Mouse (Mus musculus): ENCODE data around the gene Ptpra. TPM values are rescaled to one million over a fixed set of nuclear protein-coding genes. Genes with fewer than 3 reads are reported as not detected.
"Not testable (repeated sequence)": the region's sequence is repeated elsewhere in the genome, so short reads cannot be mapped to it uniquely, and the experiment has no call there.

The Ptpra gene
- total and polyA plus RNA-seq, 3 experiments, result 38.5 to 73.3 (median 40.4) TPM

DNA sequence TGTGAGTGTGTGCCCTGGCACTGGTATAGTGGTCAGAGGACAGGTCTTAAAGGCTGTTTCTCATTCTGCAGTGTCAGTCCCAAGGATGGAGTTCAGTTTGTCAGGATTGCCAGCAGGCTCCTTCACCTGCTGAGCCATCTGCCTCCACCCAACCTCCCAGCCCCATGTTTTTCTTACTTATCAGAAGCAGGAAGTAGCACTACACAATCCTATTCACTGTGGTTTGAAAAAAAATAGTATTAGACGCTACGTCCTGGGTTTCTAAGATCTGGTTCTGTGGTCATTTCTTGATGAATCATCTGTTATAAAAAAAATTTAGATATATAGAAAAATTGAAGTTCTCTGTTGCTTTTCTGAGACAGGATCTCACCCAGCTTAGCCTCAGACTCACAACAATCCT is 51.5 kb downstream of the Ptpra start:
- H3K79me2 ChIP-seq (replicated peaks; ENCODE audit: control insufficient read depth, extremely low read depth, insufficient read depth, poor library complexity, severe bottlenecking), result no peaks in the 10 kb centered on the region; the same call in 1 of the 2 replicates
- dilution Hi-C loops (cut with MboI; ENCODE audit: extremely low pct_ligation_motif_present, extremely low pct_unique_long_range_greater_than_20kb, low sequenced_read_pairs), result no loop called here

DNA sequence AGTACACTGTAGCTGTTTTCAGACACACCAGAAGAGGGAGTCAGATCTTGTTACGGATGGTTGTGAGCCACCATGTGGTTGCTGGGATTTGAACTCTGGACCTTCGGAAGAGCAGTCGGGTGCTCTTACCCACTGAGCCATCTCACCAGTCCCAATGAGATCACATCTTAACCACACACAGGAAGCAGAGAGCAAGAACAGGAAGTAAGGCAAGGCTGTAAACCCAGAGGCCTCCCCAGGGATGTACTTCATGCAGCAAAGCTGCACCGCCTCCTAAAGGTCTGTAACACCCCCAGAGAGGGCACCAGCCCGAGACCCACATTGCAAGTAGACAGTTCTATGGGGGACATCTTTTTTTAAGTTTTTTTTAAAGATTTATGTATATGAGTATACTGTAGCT is 61.5 kb downstream of the Ptpra start:
- H3K27me3 ChIP-seq (replicated peaks); dilution Hi-C loops (cut with MboI; ENCODE audit: extremely low pct_ligation_motif_present, extremely low pct_unique_long_range_greater_than_20kb, low sequenced_read_pairs); H3K27ac ChIP-seq (ENCODE audit: insufficient read depth, low read depth); H3K9ac ChIP-seq (ENCODE audit: insufficient read depth, low read depth); H3K4me1 ChIP-seq (ENCODE audit: control insufficient read depth in 1 of 2, insufficient read depth in 2 of 2); H3K79me2 ChIP-seq (replicated peaks; ENCODE audit: control insufficient read depth, extremely low read depth, insufficient read depth, poor library complexity, severe bottlenecking); in situ Hi-C loops (cut with MboI; ENCODE audit: low pct_ligation_motif_present, low pct_unique_long_range_greater_than_20kb, low sequenced_read_pairs); H3K4me2 ChIP-seq (ENCODE audit: insufficient read depth, low read depth, poor library complexity, severe bottlenecking); H3K4me3 ChIP-seq (replicated peaks in 1 of 3; ENCODE audit: low read depth in 2 of 3, low read length in 2 of 3, poor library complexity in 1 of 3): not testable (repeated sequence)
- peak; percentile 48 for DNase-seq (ENCODE audit: extremely low read depth)
- Histone ChIP-seq H3K9me3 (replicated peaks; ENCODE audit: low read length) (peaks cover 11% of the 10 kb centered on the region), H3K36me3 (replicated peaks in 1 of 2; ENCODE audit: control insufficient read depth in 1 of 2, insufficient read depth in 1 of 2, low read length in 1 of 2) (peaks cover 23 to 72% of the 10 kb centered on the region in 2 experiments)

More for the DNA sequence above, 51.5 kb downstream of the Ptpra start:
- no peak for TF ChIP-seq MEF2A (IDR thresholded peaks at IDR 0.05; ENCODE audit: borderline replicate concordance, low read depth, low read length)
- TF ChIP-seq UBTF (IDR thresholded peaks at IDR 0.05; ENCODE audit: low read depth, low read length), result no peak
- TF ChIP-seq MYC (IDR thresholded peaks at IDR 0.05; ENCODE audit: low read depth, low read length), result no peak
- no peak for TF ChIP-seq POLR2A (IDR thresholded peaks at IDR 0.05; ENCODE audit: low read depth, low read length)
- no peak for TF ChIP-seq SIN3A (IDR thresholded peaks at IDR 0.05; ENCODE audit: low read length)
- no peak for TF ChIP-seq NELFE (IDR thresholded peaks at IDR 0.05; ENCODE audit: low read depth, low read length)
- TF ChIP-seq POLR2AphosphoS2 (IDR thresholded peaks at IDR 0.05; ENCODE audit: low read depth, low read length), result no peak
- TF ChIP-seq JUN (IDR thresholded peaks at IDR 0.05; ENCODE audit: insufficient read depth, low read depth, low read length), result no peak
- no peak for TF ChIP-seq SMC3 (IDR thresholded peaks at IDR 0.05; ENCODE audit: low read depth, low read length)
- TF ChIP-seq GABPA (IDR thresholded peaks at IDR 0.05; ENCODE audit: insufficient replicate concordance, low read depth, low read length), result no peak
- TF ChIP-seq ZC3H11A (IDR thresholded peaks at IDR 0.05; ENCODE audit: low read depth, low read length), result no peak
- TF ChIP-seq ZMIZ1 (IDR thresholded peaks at IDR 0.05; ENCODE audit: low read depth, low read length), result no peak
- no peak for TF ChIP-seq CHD1 (IDR thresholded peaks at IDR 0.05; ENCODE audit: low read depth, low read length)
- no peak for TF ChIP-seq IRF4 (IDR thresholded peaks at IDR 0.05; ENCODE audit: low read depth, low read length)
- no peak for TF ChIP-seq ZNF384 (IDR thresholded peaks at IDR 0.05; ENCODE audit: low read depth, low read length)
- TF ChIP-seq MAZ (IDR thresholded peaks at IDR 0.05; ENCODE audit: low read depth, low read length), result no peak
- no peak for TF ChIP-seq HCFC1 (IDR thresholded peaks at IDR 0.05; ENCODE audit: low read depth, low read length)
- H3K36me3 ChIP-seq (replicated peaks in 1 of 2; ENCODE audit: control insufficient read depth in 1 of 2, insufficient read depth in 1 of 2, low read length in 1 of 2), result peaks cover 6 to 33% of the 10 kb centered on the region in 2 experiments
- no peak overlapping the region for H3K4me3 ChIP-seq (replicated peaks in 1 of 3; ENCODE audit: low read depth in 2 of 3, low read length in 2 of 3, poor library complexity in 1 of 3)
- H3K4me1 ChIP-seq (ENCODE audit: control insufficient read depth in 1 of 2, insufficient read depth in 2 of 2), result peaks cover 0 to 12% of the 10 kb centered on the region in 2 experiments; a peak in 2 of 4 replicates
- no peak overlapping the region for H3K9ac ChIP-seq (ENCODE audit: insufficient read depth, low read depth)
- H3K9me3 ChIP-seq (replicated peaks; ENCODE audit: low read length), result no peaks in the 10 kb centered on the region
- DNase-seq (ENCODE audit: extremely low read depth), result no peak
- no peak overlapping the region for H3K4me2 ChIP-seq (ENCODE audit: insufficient read depth, low read depth, poor library complexity, severe bottlenecking)
- no peak overlapping the region for H3K27ac ChIP-seq (ENCODE audit: insufficient read depth, low read depth)
- in situ Hi-C loops (cut with MboI; ENCODE audit: low pct_ligation_motif_present, low pct_unique_long_range_greater_than_20kb, low sequenced_read_pairs), result no loop called here
- no peaks in the 10 kb centered on the region for H3K27me3 ChIP-seq (replicated peaks)

Data from CH12.LX (cell line).